Mouse (Mus musculus): ENCODE results near the gene Ppil6.

GRCm38 (mm10) chr10:41553711-41554110 is 63.5 kb downstream of the Ppil6 start:
- TF ChIP-seq CTCF (conservative IDR thresholded peaks at IDR 0.05; ENCODE audit: insufficient read depth, insufficient read length, low read depth, low read length), result no peak
- no peak for TF ChIP-seq POLR2A (IDR thresholded peaks at IDR 0.05; ENCODE audit: low read depth, low read length)
